Mouse (Mus musculus) G1E (cell line): ENCODE data around the gene Rd3.

Experiments
- CTCF ChIP-seq: IDR thresholded peaks from 2 replicates; pipeline ENCODE4 v1.5.1; 2012; ENCODE audit warnings: low read depth, low read length, inconsistent platforms, mixed read lengths
- GATA2 ChIP-seq: IDR thresholded peaks from 2 replicates; pipeline ENCODE4 v1.6.1; 2012; ENCODE audit warnings: low read depth, low read length, inconsistent platforms, borderline replicate concordance

DNA sequence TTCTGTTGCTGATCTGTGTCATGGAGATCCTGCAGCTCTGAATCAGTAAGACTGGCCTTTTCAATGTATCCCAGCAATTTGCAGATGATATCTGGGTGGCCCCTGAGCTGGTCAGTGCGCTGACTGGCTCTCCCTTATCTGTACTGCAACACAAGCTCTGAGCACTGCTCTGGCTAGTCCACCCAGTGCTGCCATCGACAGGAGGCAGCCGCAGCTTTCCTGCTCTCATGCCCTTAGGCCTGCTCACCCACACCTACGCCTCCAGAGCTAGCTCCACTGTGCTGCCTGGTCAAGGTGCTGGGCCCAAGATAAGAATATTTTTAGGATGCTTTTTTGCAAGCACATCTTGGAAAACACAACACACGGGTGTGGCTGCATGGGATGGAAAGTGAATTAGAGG is 17.3 kb downstream of the Rd3 start:
- no peak for TF ChIP-seq CTCF
- no peak for TF ChIP-seq GATA2
